Mouse (Mus musculus) forebrain, postnatal 0 days (tissue): Measurements from ENCODE around the gene Naxd. TPM values are rescaled to one million over a fixed set of nuclear protein-coding genes. Genes with fewer than 3 reads are reported as not detected.

Experiments used
- ATAC-seq: fragments of 200-750 bp; cut with Nextera tagmentation; 2 replicates; pipeline ENCODE4 v1.8.0; 2017; ENCODE audit warnings: mild to moderate bottlenecking, moderate library complexity
- DNase-seq: peaks from one replicate; pipeline ENCODE4 v3.0.0-alpha.2; 2015
- H3K27ac ChIP-seq: fragments of 300-500 bp; sonication (generic); 2 replicates; pipeline ENCODE4 v1.5.1; 2014; ENCODE audit warnings: low read depth, mild to moderate bottlenecking, antibody characterized with exemption, low read length, moderate library complexity, mixed read lengths
- H3K27me3 ChIP-seq: fragments of 300-500 bp; sonication (generic); 2 replicates; pipeline ENCODE4 v1.6.1; 2014; ENCODE audit warnings: mild to moderate bottlenecking, low read length, mixed read lengths; ENCODE audit not compliant: insufficient read depth
- H3K36me3 ChIP-seq: fragments of 300-500 bp; sonication (generic); 2 replicates; pipeline ENCODE4 v1.6.1; 2014; ENCODE audit warnings: mild to moderate bottlenecking, moderate library complexity; ENCODE audit not compliant: insufficient read depth
- H3K4me1 ChIP-seq: fragments of 300-500 bp; sonication (generic); 2 replicates; pipeline ENCODE4 v1.6.1; 2014; ENCODE audit warnings: antibody characterized with exemption; ENCODE audit not compliant: insufficient read depth
- H3K4me2 ChIP-seq: fragments of 300-500 bp; sonication (generic); 2 replicates; pipeline ENCODE4 v1.6.1; 2014; ENCODE audit warnings: low read depth, mild to moderate bottlenecking, moderate library complexity
- H3K4me3 ChIP-seq: fragments of 300-500 bp; sonication (generic); 2 replicates; pipeline ENCODE4 v1.5.1; 2014; ENCODE audit warnings: low read depth, low read length, mixed read lengths
- H3K9ac ChIP-seq: fragments of 300-500 bp; sonication (generic); 2 replicates; pipeline ENCODE4 v1.6.1; 2014; ENCODE audit warnings: mild to moderate bottlenecking
- H3K9me3 ChIP-seq: fragments of 300-500 bp; sonication (generic); 2 replicates; pipeline ENCODE4 v1.6.1; 2016; ENCODE audit warnings: low read length
- CTCF ChIP-seq: sonication (generic); IDR thresholded peaks from 2 replicates; pipeline ENCODE4 v1.5.1; 2016; ENCODE audit warnings: antibody characterized with exemption, control low read depth, low read depth
- WGBS: fragments of 180-500 bp; shearing (Covaris S2); extraction: QIAGEN DNeasy Blood & Tissue Kit; methylation state at CpG from one replicate; pipeline ENCODE4 v1.1.7; 2014; 5-methylcytosine and 5-hydroxymethylcytosine counted together
- polyA plus RNA-seq: library from polyadenylated mRNA; unstranded; fragments of >200 nt; fragmentation: Nextera tagmentation; extraction: Ambion mirVana; gene quantifications from 2 replicates; pipeline ENCODE4 v1.2.1, GENCODE M21; 2015
- total RNA-seq: library from RNA; depleted of rRNA; stranded (reverse); fragments of >200 nt; gene quantifications from 2 replicates; pipeline ENCODE4 v1.2.3, GENCODE M21; 2014; rRNA removed

Gene Naxd
- total and polyA plus RNA-seq, 2 experiments from 2014 or later: 89.1 to 130 TPM

GRCm38 (mm10) chr8:11564236-11564635, 66.9 kb downstream of the Naxd start:
- no peak for TF ChIP-seq CTCF
- Histone ChIP-seq H3K36me3 (peaks cover 36% of the 10 kb centered on the region), H3K4me1 (no peaks in the 10 kb centered on the region), H3K4me3 (no peak overlapping the region), H3K27me3 (no peaks in the 10 kb centered on the region), H3K9me3 (no peaks in the 10 kb centered on the region), H3K27ac (no peak overlapping the region), H3K4me2 (no peak overlapping the region), H3K9ac (no peak overlapping the region)
- no peak for ATAC-seq
- no peak for DNase-seq
- 84% methylated on average over 5 of the region's 5 CpGs for WGBS

Other genes starting within 250 kb of the Naxd start
- 57.0 and 95.7 TPM in 2 replicates for gene Col4a2, start 184.7 kb upstream of the Naxd start, total RNA-seq
- 23.1 and 26.6 TPM in 2 replicates for gene Col4a2, start 184.7 kb upstream of the Naxd start, polyA plus RNA-seq
- gene Col4a1, start 184.7 kb upstream of the Naxd start, total RNA-seq: 114 and 217 TPM in 2 replicates
- gene Col4a1, start 184.7 kb upstream of the Naxd start, polyA plus RNA-seq: 43.1 and 45.1 TPM in 2 replicates
- 0.95 and 1.2 TPM in 2 replicates for gene Rab20, start 18.8 kb upstream of the Naxd start, total RNA-seq
- 1.6 and 2.7 TPM in 2 replicates for gene Rab20, start 18.8 kb upstream of the Naxd start, polyA plus RNA-seq
- 39.3 and 49.9 TPM in 2 replicates for gene Cars2, start 53.3 kb downstream of the Naxd start, total RNA-seq
- gene Cars2, start 53.3 kb downstream of the Naxd start, polyA plus RNA-seq: 23.3 and 25.9 TPM in 2 replicates
- 30.8 and 34.7 TPM in 2 replicates for gene Ing1, start 58.1 kb downstream of the Naxd start, total RNA-seq
- 43.5 and 49.9 TPM in 2 replicates for gene Ing1, start 58.1 kb downstream of the Naxd start, polyA plus RNA-seq
- gene Ankrd10, start 138.3 kb downstream of the Naxd start, total RNA-seq: 123 and 141 TPM in 2 replicates
- gene Ankrd10, start 138.3 kb downstream of the Naxd start, polyA plus RNA-seq: 79.6 and 89.2 TPM in 2 replicates
- not detected in 2 replicates for gene 1700016D06Rik, start 203.6 kb downstream of the Naxd start, total RNA-seq
- 0.22 TPM in 1 of 2 replicates, not detected in the other for gene 1700016D06Rik, start 203.6 kb downstream of the Naxd start, polyA plus RNA-seq
- 100 and 114 TPM in 2 replicates for gene Arhgef7, start 230.2 kb downstream of the Naxd start, total RNA-seq
- gene Arhgef7, start 230.2 kb downstream of the Naxd start, polyA plus RNA-seq: 50.3 and 59.5 TPM in 2 replicates